Mouse (Mus musculus) CH12.LX (cell line): Measurements from ENCODE around the gene Rps6kb2. TPM values are rescaled to one million over a fixed set of nuclear protein-coding genes. Genes with fewer than 3 reads are reported as not detected.
A peak's percentile ranks its signal among the peaks of the same experiment; 100 is the strongest.

Experiments
- DNase-seq: peaks from one replicate; pipeline ENCODE4 v3.0.0-alpha.2; 2013; ENCODE audit errors: extremely low read depth
- H3K27ac ChIP-seq: 2 replicates; pipeline ENCODE4 v1.5.1; 2012; ENCODE audit warnings: low read depth, mild to moderate bottlenecking, control low read depth, moderate library complexity; ENCODE audit not compliant: insufficient read depth
- H3K27me3 ChIP-seq: replicated peaks from 2 replicates; pipeline ENCODE3; 2012; ENCODE audit warnings: inconsistent platforms
- H3K36me3 ChIP-seq, 2 experiments: replicated peaks in 1 of 2; 2 replicates each; pipeline versions ENCODE3 to v1.6.1; 2012; ENCODE audit warnings: inconsistent platforms in 1 of 2, low read length in 1 of 2, mild to moderate bottlenecking in 1 of 2, mixed read lengths in 1 of 2, moderate library complexity in 1 of 2; ENCODE audit not compliant: control insufficient read depth in 1 of 2, insufficient read depth in 1 of 2
- H3K4me1 ChIP-seq, 2 experiments: 2 replicates each; pipeline ENCODE4 v1.6.1; 2012; ENCODE audit warnings: inconsistent platforms in 1 of 2, moderate library complexity in 1 of 2; ENCODE audit not compliant: insufficient read depth in 2 of 2, control insufficient read depth in 1 of 2
- H3K4me2 ChIP-seq: 2 replicates; pipeline ENCODE4 v1.6.1; 2012; ENCODE audit warnings: low read depth, mild to moderate bottlenecking, control low read depth; ENCODE audit not compliant: poor library complexity, insufficient read depth, severe bottlenecking
- H3K4me3 ChIP-seq, 3 experiments: fragments of 150-350 bp in 1 of 3; sonication (generic) in 1 of 3; replicated peaks in 1 of 3; 2 replicates each; pipeline versions ENCODE3 to v1.5.1; 2011 to 2012; ENCODE audit warnings: low read depth in 2 of 3, low read length in 2 of 3, mild to moderate bottlenecking in 2 of 3, moderate library complexity in 2 of 3, control low read depth in 1 of 3, improper control_type of control experiment in 1 of 3, inconsistent platforms in 1 of 3, mixed read lengths in 1 of 3; ENCODE audit not compliant: poor library complexity in 1 of 3
- H3K79me2 ChIP-seq: replicated peaks from 2 replicates; pipeline ENCODE4 v1.6.1; 2012; ENCODE audit warnings: mild to moderate bottlenecking, moderate library complexity; ENCODE audit not compliant: control insufficient read depth, poor library complexity, insufficient read depth, severe bottlenecking; ENCODE audit errors: extremely low read depth
- H3K9ac ChIP-seq: 2 replicates; pipeline ENCODE4 v1.6.1; 2012; ENCODE audit warnings: low read depth, mild to moderate bottlenecking, control low read depth, moderate library complexity; ENCODE audit not compliant: insufficient read depth
- H3K9me3 ChIP-seq: replicated peaks from 2 replicates; pipeline ENCODE3; 2012; ENCODE audit warnings: low read length, inconsistent platforms, mixed read lengths
- BHLHE40 ChIP-seq: IDR thresholded peaks from 2 replicates; pipeline ENCODE4 v1.6.1; 2011; ENCODE audit warnings: mild to moderate bottlenecking, low read depth, low read length, improper control_type of control experiment
- CHD1 ChIP-seq: IDR thresholded peaks from 2 replicates; pipeline ENCODE4 v1.6.1; 2012; ENCODE audit warnings: low read depth, low read length, improper control_type of control experiment, inconsistent platforms
- CHD2 ChIP-seq: IDR thresholded peaks from 2 replicates; pipeline ENCODE4 v1.6.1; 2011; ENCODE audit warnings: low read length, improper control_type of control experiment
- E2F4 ChIP-seq: IDR thresholded peaks from 2 replicates; pipeline ENCODE4 v1.6.1; 2011; ENCODE audit warnings: low read depth, low read length, improper control_type of control experiment; ENCODE audit not compliant: insufficient replicate concordance
- ETS1 ChIP-seq: conservative IDR thresholded peaks from 2 replicates; pipeline ENCODE4 v1.6.1; 2012; ENCODE audit warnings: low read depth, mild to moderate bottlenecking, inconsistent platforms, low read length, improper control_type of control experiment, moderate library complexity
- HCFC1 ChIP-seq: IDR thresholded peaks from 2 replicates; pipeline ENCODE4 v1.6.1; 2012; ENCODE audit warnings: low read depth, mild to moderate bottlenecking, inconsistent platforms, low read length, improper control_type of control experiment
- IRF4 ChIP-seq: IDR thresholded peaks from 2 replicates; pipeline ENCODE4 v1.6.1; 2014; ENCODE audit warnings: low read depth, mild to moderate bottlenecking, inconsistent platforms, low read length, improper control_type of control experiment
- JUN ChIP-seq: IDR thresholded peaks from 2 replicates; pipeline ENCODE4 v1.6.1; 2011; ENCODE audit warnings: low read depth, mild to moderate bottlenecking, low read length, improper control_type of control experiment, moderate library complexity; ENCODE audit not compliant: insufficient read depth
- JUND ChIP-seq: conservative IDR thresholded peaks from 2 replicates; pipeline ENCODE4 v1.6.1; 2011; ENCODE audit warnings: low read depth, low read length, improper control_type of control experiment
- MAFK ChIP-seq: IDR thresholded peaks from 2 replicates; pipeline ENCODE4 v1.6.1; 2011; ENCODE audit warnings: low read length, improper control_type of control experiment; ENCODE audit not compliant: insufficient replicate concordance
- MAX ChIP-seq: IDR thresholded peaks from 2 replicates; pipeline ENCODE4 v1.6.1; 2011; ENCODE audit warnings: low read length, improper control_type of control experiment
- MEF2A ChIP-seq: IDR thresholded peaks from 2 replicates; pipeline ENCODE4 v1.6.1; 2014; ENCODE audit warnings: low read depth, mild to moderate bottlenecking, inconsistent platforms, low read length, improper control_type of control experiment, borderline replicate concordance
- MXI1 ChIP-seq: IDR thresholded peaks from 2 replicates; pipeline ENCODE4 v1.6.1; 2011; ENCODE audit warnings: mild to moderate bottlenecking, low read depth, low read length, improper control_type of control experiment
- NRF1 ChIP-seq: IDR thresholded peaks from 2 replicates; pipeline ENCODE4 v1.6.1; 2014; ENCODE audit warnings: low read depth, mild to moderate bottlenecking, inconsistent platforms, low read length, improper control_type of control experiment, moderate library complexity
- POLR2AphosphoS2 ChIP-seq: IDR thresholded peaks from 2 replicates; pipeline ENCODE4 v1.6.1; 2011; ENCODE audit warnings: low read depth, low read length, improper control_type of control experiment
- RAD21 ChIP-seq: IDR thresholded peaks from 2 replicates; pipeline ENCODE4 v1.6.1; 2011; ENCODE audit warnings: low read depth, mild to moderate bottlenecking, low read length, improper control_type of control experiment, moderate library complexity
- SMC3 ChIP-seq: IDR thresholded peaks from 2 replicates; pipeline ENCODE4 v1.6.1; 2011; ENCODE audit warnings: low read depth, low read length, improper control_type of control experiment
- TCF12 ChIP-seq: IDR thresholded peaks from 2 replicates; pipeline ENCODE4 v1.6.1; 2014; ENCODE audit warnings: low read depth, mild to moderate bottlenecking, inconsistent platforms, low read length, improper control_type of control experiment
- UBTF ChIP-seq: IDR thresholded peaks from 2 replicates; pipeline ENCODE4 v1.6.1; 2012; ENCODE audit warnings: low read depth, mild to moderate bottlenecking, inconsistent platforms, low read length, improper control_type of control experiment, moderate library complexity
- USF1 ChIP-seq: IDR thresholded peaks from 2 replicates; pipeline ENCODE4 v1.6.1; 2014; ENCODE audit warnings: low read depth, mild to moderate bottlenecking, inconsistent platforms, low read length, improper control_type of control experiment
- USF2 ChIP-seq: conservative IDR thresholded peaks from 2 replicates; pipeline ENCODE4 v1.6.1; 2011; ENCODE audit warnings: low read depth, low read length, improper control_type of control experiment
- ZKSCAN1 ChIP-seq: IDR thresholded peaks from 2 replicates; pipeline ENCODE4 v1.6.1; 2012; ENCODE audit warnings: low read depth, inconsistent platforms, low read length, improper control_type of control experiment, borderline replicate concordance
- dilution Hi-C: fragments of 300-500 bp; cut with MboI; formaldehyde crosslinking; loops from 2 replicates; pipeline ENCODE4 v1.14.3; 2020; ENCODE audit warnings: low sequenced_read_pairs; ENCODE audit not compliant: extremely low pct_unique_long_range_greater_than_20kb, extremely low pct_ligation_motif_present
- in situ Hi-C: fragments of 300-500 bp; cut with MboI; formaldehyde crosslinking; loops from 3 replicates; pipeline ENCODE4 v1.14.3; 2019; ENCODE audit warnings: low sequenced_read_pairs, low pct_ligation_motif_present, low pct_unique_long_range_greater_than_20kb, mixed read lengths
- polyA plus RNA-seq: library from polyadenylated mRNA; unstranded; fragments of >175 nt; gene quantifications from 2 replicates; pipeline ENCODE4 v1.2.1, GENCODE M21; 2012; ENCODE audit warnings: low read depth; ENCODE audit not compliant: insufficient read length
- total RNA-seq, 2 experiments: library from RNA; depleted of rRNA; stranded (reverse); fragments of 300-350 nt in 1 of 2; fragments of >200 nt in 1 of 2; gene quantifications; 2 replicates each; pipeline ENCODE4 v1.2.3; 2012 to 2014

Rps6kb2 gene
- total and polyA plus RNA-seq, 3 experiments, result 9.7 to 26.6 (median 20.7) TPM

DNA sequence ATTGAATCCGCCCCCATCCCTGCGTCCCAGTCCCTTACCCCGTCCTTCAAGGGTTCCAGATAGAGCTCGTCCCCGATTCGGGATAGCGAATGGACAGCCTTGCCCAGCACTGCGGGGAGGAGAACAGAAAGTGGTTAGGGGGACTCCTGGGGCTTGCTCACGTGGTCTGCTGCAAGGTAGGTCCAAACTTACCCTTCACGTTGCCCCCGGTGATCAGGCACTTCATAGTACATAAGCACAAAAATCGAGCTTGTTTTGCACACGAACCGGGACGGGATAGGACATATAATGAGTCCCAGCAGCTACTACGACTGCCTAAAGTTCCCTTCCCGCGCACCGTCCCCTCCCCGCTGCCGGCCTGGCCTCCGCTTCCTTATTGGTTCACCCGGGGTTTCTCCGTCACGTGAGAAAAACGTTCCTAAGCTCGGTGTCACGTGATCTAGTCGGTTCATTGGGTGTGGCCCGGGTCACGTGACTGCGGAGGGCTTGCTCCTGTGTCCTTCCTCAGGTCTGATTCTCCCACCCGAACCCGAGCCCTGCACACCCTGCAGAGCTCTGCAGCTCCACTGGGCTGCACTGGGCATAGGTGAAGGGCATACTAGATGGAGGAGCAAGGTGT, 38.2 kb upstream of the Rps6kb2 start, which contains the start of gene Rad9a (continued):
- TF ChIP-seq USF1 (peak; percentile 98), SMC3 (no peak), IRF4 (peak; percentile 70), NRF1 (peak; percentile 46; the same call in 1 of the 2 replicates), TCF12 (peak; percentile 79), RAD21 (no peak), E2F4 (peak; percentile 86; the same call in 1 of the 2 replicates), CHD2 (0 out of 2 replicates have a peak, but pooled peaks have one; percentile 23), UBTF (no peak), MAX (peak; percentile 99), POLR2AphosphoS2 (no peak; the same call in 1 of the 2 replicates), MEF2A (no peak; the same call in 1 of the 2 replicates), MAFK (no peak), CHD1 (no peak), MXI1 (peak; percentile 91)

- peak; percentile 65; the same call in 1 of the 2 replicates for TF ChIP-seq MAFK
- no peak for TF ChIP-seq ZKSCAN1
- no peak for TF ChIP-seq JUND
- TF ChIP-seq JUN, result no peak
- TF ChIP-seq USF2, result no peak
- TF ChIP-seq HCFC1, result no peak
- TF ChIP-seq CHD1, result no peak
- TF ChIP-seq BHLHE40, result no peak
- TF ChIP-seq ETS1, result no peak
- peaks cover 37% of the 10 kb centered on the region for H3K79me2 ChIP-seq
- no peak overlapping the region for H3K27ac ChIP-seq
- H3K27me3 ChIP-seq, result no peaks in the 10 kb centered on the region
- no peak for DNase-seq
- no peak overlapping the region for H3K9ac ChIP-seq
- H3K4me2 ChIP-seq, result no peak overlapping the region
- H3K4me3 ChIP-seq, result no peak overlapping the region
- H3K4me1 ChIP-seq, result peaks cover 15 to 74% of the 10 kb centered on the region in 2 experiments
- in situ Hi-C loops (no loop called here), dilution Hi-C loops (no loop called here)
- peaks cover 56 to 76% of the 10 kb centered on the region in 2 experiments for H3K36me3 ChIP-seq
- H3K9me3 ChIP-seq, result no peaks in the 10 kb centered on the region
These were observed 34.0 kb upstream of the Rps6kb2 start for GRCm38 (mm10) chr19:4197180-4197579.
